ENCODE assay signal across 19 mouse cellular contexts in genomic region chr9:71217793-71218095, GRCm38 (mm10). TPM values are rescaled to one million over a fixed set of nuclear protein-coding genes. Genes with fewer than 3 reads are reported as not detected.
DNase-seq lines count a peak whose midpoint lies in the region; ATAC-seq and TF ChIP-seq lines count a peak whose summit lies in the region.
"Had no signal": no experiment of that assay in that cellular context is flagged by ENCODE, and none has a peak within 500 bp of the region (broad histone marks: within the 10 kb centered on the region; RNA-seq: fewer than 3 reads in every experiment).

No protein-coding gene starts in this region.

- H3K9me3 ChIP-seq in kidney, embryonic 14.5 days (ENCODE audit: control insufficient read depth, low read length): no peaks in the 10 kb centered on the region
- H3K9me3 ChIP-seq in neural tube, embryonic 13.5 days: no peaks in the 10 kb centered on the region
- no peaks in the 10 kb centered on the region for H3K9me3 ChIP-seq in stomach, postnatal 0 days (ENCODE audit: control insufficient read depth, low read length)
- H3K9me3 ChIP-seq: heart, embryonic 10.5 days; midbrain, embryonic 12.5 days had no signal

- H3K27me3 ChIP-seq in kidney, embryonic 14.5 days (ENCODE audit: control insufficient read depth, insufficient read depth, low read length): peaks cover 10% of the 10 kb centered on the region; the same call in 1 of the 2 replicates
- peaks cover 93% of the 10 kb centered on the region for H3K27me3 ChIP-seq in neural tube, embryonic 13.5 days
- H3K27me3 ChIP-seq in stomach, postnatal 0 days (ENCODE audit: control insufficient read depth, insufficient read depth, low read length): no peaks in the 10 kb centered on the region; the same call in 1 of the 2 replicates
- H3K27me3 ChIP-seq: CH12.LX had no signal

- TF ChIP-seq EP300 in stomach, postnatal 0 days (optimal IDR thresholded peaks at IDR 0.05): no peak

- no peak for TF ChIP-seq CTCF in stomach, postnatal 0 days (IDR thresholded peaks at IDR 0.05; ENCODE audit: low read depth)

- H3K9ac ChIP-seq in kidney, embryonic 14.5 days (ENCODE audit: low read depth, low read length): peak overlapping the region; percentile 76; the same call in 1 of the 2 replicates
- H3K9ac ChIP-seq in neural tube, embryonic 13.5 days: no peak overlapping the region
- no peak overlapping the region for H3K9ac ChIP-seq in stomach, postnatal 0 days (ENCODE audit: low read length)
- H3K9ac ChIP-seq: midbrain, embryonic 12.5 days had no signal

- 7% methylated on average over 5 of the region's 5 CpGs for WGBS in kidney, embryonic 14.5 days
- WGBS in neural tube, embryonic 13.5 days: 6% methylated on average over 5 of the region's 5 CpGs
- WGBS in stomach, postnatal 0 days: 52% methylated on average over 5 of the region's 5 CpGs

- peak overlapping the region; percentile 78 for H3K4me2 ChIP-seq in kidney, embryonic 14.5 days (replicated peaks; ENCODE audit: low read depth, low read length)
- no peak overlapping the region for H3K4me2 ChIP-seq in neural tube, embryonic 13.5 days
- peak overlapping the region; percentile 18; the same call in 1 of the 2 replicates for H3K4me2 ChIP-seq in stomach, postnatal 0 days (replicated peaks; ENCODE audit: low read depth)
- H3K4me2 ChIP-seq: midbrain, embryonic 12.5 days had no signal

- DNase-seq in embryo, embryonic 10.5 days (ENCODE audit: low spot score): peak; percentile 61
- DNase-seq in embryo, embryonic 9.5 days (ENCODE audit: extremely low spot score): no peak
- DNase-seq in kidney, adult 9 months: no peak
- no peak for DNase-seq in neural tube, embryonic 10.5 days (ENCODE audit: extremely low spot score, low spot score)
- DNase-seq in stomach, postnatal 0 days (ENCODE audit: low spot score): no peak
- no peak for DNase-seq in adrenal gland, adult 8-10 months
- DNase-seq: cerebellum, adult 11 months; cerebellum, postnatal 25 days; gastrocnemius, postnatal 14 days; kidney, adult 11 months; lung, postnatal 36 days; thymus, postnatal 36 days had no signal

- H3K36me3 ChIP-seq in kidney, embryonic 14.5 days (ENCODE audit: control insufficient read depth, insufficient read depth, low read length): no peaks in the 10 kb centered on the region
- no peaks in the 10 kb centered on the region for H3K36me3 ChIP-seq in neural tube, embryonic 13.5 days
- no peaks in the 10 kb centered on the region for H3K36me3 ChIP-seq in stomach, postnatal 0 days (ENCODE audit: control insufficient read depth, insufficient read depth, low read length)
- H3K36me3 ChIP-seq: heart, embryonic 10.5 days; midbrain, embryonic 12.5 days had no signal

- H3K4me1 ChIP-seq in kidney, embryonic 14.5 days (ENCODE audit: control insufficient read depth, insufficient read depth, low read length): 0 out of 2 replicates have a peak, but pooled peaks cover 5% of the 10 kb centered on the region
- peaks cover 18% of the 10 kb centered on the region for H3K4me1 ChIP-seq in neural tube, embryonic 13.5 days (replicated peaks)
- no peaks in the 10 kb centered on the region for H3K4me1 ChIP-seq in stomach, postnatal 0 days (replicated peaks; ENCODE audit: control insufficient read depth, insufficient read depth)

- 0 out of 2 replicates have a peak, but pooled peaks have one; percentile 13 for ATAC-seq in kidney, embryonic 14.5 days (ENCODE audit: low FRiP score, low TSS enrichment)
- no peak for ATAC-seq in neural tube, embryonic 13.5 days (ENCODE audit: low read depth)
- no peak for ATAC-seq in stomach, postnatal 0 days (ENCODE audit: low FRiP score, low TSS enrichment)
- ATAC-seq: activated CD4-positive, CD25-positive, alpha-beta regulatory T cell, adult 4 months had no signal

- H3K4me3 ChIP-seq in kidney, embryonic 14.5 days (ENCODE audit: low read length): peak overlapping the region; percentile 66
- 0 out of 2 replicates have a peak overlapping the region, but pooled peaks have one; percentile 35 for H3K4me3 ChIP-seq in neural tube, embryonic 13.5 days
- peak overlapping the region; percentile 53 for H3K4me3 ChIP-seq in stomach, postnatal 0 days (ENCODE audit: low read depth, low read length)
- H3K4me3 ChIP-seq: layer of hippocampus, adult 2 months; midbrain, embryonic 12.5 days had no signal

- no peak overlapping the region; the same call in 1 of the 2 replicates for H3K27ac ChIP-seq in kidney, embryonic 14.5 days (ENCODE audit: low read depth, low read length)
- no peak overlapping the region for H3K27ac ChIP-seq in neural tube, embryonic 13.5 days (replicated peaks)
- no peak overlapping the region for H3K27ac ChIP-seq in stomach, postnatal 0 days (replicated peaks)
- H3K27ac ChIP-seq: heart, embryonic 10.5 days; layer of hippocampus, adult 2 months; midbrain, embryonic 12.5 days had no signal

RNA-seq across cellular contexts. Expression of gene Aldh1a2, which starts 2.2 kb away (rescaled TPM):
- polyA plus RNA-seq in kidney, embryonic 14.5 days (2014; fragmentation: Nextera tagmentation; extraction: Ambion mirVana): 306 and 400 TPM in 2 replicates
- 77.7 and 90.2 TPM in 2 replicates for polyA plus RNA-seq in neural tube, embryonic 13.5 days (2015; fragmentation: Nextera tagmentation; extraction: Ambion mirVana)
- 45.2 and 47.2 TPM in 2 replicates for polyA plus RNA-seq in stomach, postnatal 0 days (2015; fragmentation: Nextera tagmentation; extraction: Ambion mirVana)
- 10 to 100 TPM; 53.9 to 84.0 (median 63.2) TPM for total RNA-seq in adrenal gland, adult 8-10 months (2022)
- polyA plus RNA-seq: activated CD4-positive, CD25-positive, alpha-beta regulatory T cell, adult 4 months had no signal

RNA-seq across cellular contexts. Expression of gene Aqp9, which starts 49.3 kb away (rescaled TPM):
- 0.14 and 0.27 TPM in 2 replicates for polyA plus RNA-seq in kidney, embryonic 14.5 days (2014; fragmentation: Nextera tagmentation; extraction: Ambion mirVana)
- 0.31 and 0.72 TPM in 2 replicates for polyA plus RNA-seq in neural tube, embryonic 13.5 days (2015; fragmentation: Nextera tagmentation; extraction: Ambion mirVana)
- 2.1 and 2.8 TPM in 2 replicates for polyA plus RNA-seq in stomach, postnatal 0 days (2015; fragmentation: Nextera tagmentation; extraction: Ambion mirVana)
- 1 to 10 TPM in 1 of 4 experiments, under 1 TPM in 2, not detected in 1; 0.35 to 1.2 (median 0.74) TPM for total RNA-seq in adrenal gland, adult 8-10 months (2022)
